Mouse (Mus musculus) intestine, postnatal 0 days (tissue): ENCODE data around the gene Gabrb2. TPM values are rescaled to one million over a fixed set of nuclear protein-coding genes. Genes with fewer than 3 reads are reported as not detected.

Source experiments
- ATAC-seq: fragments of 200-750 bp; cut with Nextera tagmentation; 2 replicates; pipeline ENCODE4 v1.8.0; 2017; ENCODE audit warnings: mild to moderate bottlenecking, moderate TSS enrichment, moderate library complexity
- H3K27ac ChIP-seq: fragments of 300-500 bp; sonication (generic); 2 replicates; pipeline ENCODE4 v1.5.1; 2014; ENCODE audit warnings: mild to moderate bottlenecking, low read depth, low read length, moderate library complexity
- H3K27me3 ChIP-seq: fragments of 300-500 bp; sonication (generic); replicated peaks from 2 replicates; pipeline ENCODE4 v1.6.1; 2014; ENCODE audit warnings: low read length, mixed read lengths; ENCODE audit not compliant: control insufficient read depth, insufficient read depth
- H3K36me3 ChIP-seq: fragments of 300-500 bp; sonication (generic); 2 replicates; pipeline ENCODE4 v1.6.1; 2014; ENCODE audit warnings: mild to moderate bottlenecking, moderate library complexity; ENCODE audit not compliant: control insufficient read depth, insufficient read depth
- H3K4me1 ChIP-seq: fragments of 300-500 bp; sonication (generic); replicated peaks from 2 replicates; pipeline ENCODE4 v1.6.1; 2014; ENCODE audit warnings: antibody characterized with exemption, low read length, mixed read lengths; ENCODE audit not compliant: control insufficient read depth, insufficient read depth
- H3K4me2 ChIP-seq: fragments of 300-500 bp; sonication (generic); replicated peaks from 2 replicates; pipeline ENCODE4 v1.6.1; 2014; ENCODE audit warnings: low read depth, mild to moderate bottlenecking, moderate library complexity
- H3K4me3 ChIP-seq: fragments of 300-500 bp; sonication (generic); 2 replicates; pipeline ENCODE4 v1.5.1; 2014; ENCODE audit warnings: low read depth, low read length
- H3K9ac ChIP-seq: fragments of 300-500 bp; sonication (generic); 2 replicates; pipeline ENCODE4 v1.6.1; 2014; ENCODE audit warnings: mild to moderate bottlenecking, low read depth, low read length
- H3K9me3 ChIP-seq: fragments of 300-500 bp; sonication (generic); 2 replicates; pipeline ENCODE4 v1.6.1; 2016; ENCODE audit warnings: mixed run types; ENCODE audit not compliant: control insufficient read depth
- CTCF ChIP-seq: sonication (generic); IDR thresholded peaks from 2 replicates; pipeline ENCODE4 v1.5.1; 2016; ENCODE audit warnings: low read depth, mild to moderate bottlenecking, control low read depth, antibody characterized with exemption, moderate library complexity
- WGBS: fragments of 180-500 bp; shearing (Covaris S2); extraction: QIAGEN DNeasy Blood & Tissue Kit; methylation state at CpG from one replicate; pipeline ENCODE4 v1.1.7; 2014; 5-methylcytosine and 5-hydroxymethylcytosine counted together
- polyA plus RNA-seq: library from polyadenylated mRNA; unstranded; fragments of >200 nt; fragmentation: Nextera tagmentation; extraction: Ambion mirVana; gene quantifications from 2 replicates; pipeline ENCODE4 v1.2.1, GENCODE M21; 2015

The Gabrb2 gene
- polyA plus RNA-seq, 1 experiment from 2014 or later: 0.29 TPM

- H3K27ac ChIP-seq: no peak overlapping the region
- H3K27me3 ChIP-seq: no peaks in the 10 kb centered on the region
- no peak overlapping the region for H3K4me3 ChIP-seq
- WGBS: 74% methylated on average over 4 of the region's 4 CpGs
- no peak overlapping the region for H3K9ac ChIP-seq
- no peaks in the 10 kb centered on the region for H3K4me1 ChIP-seq
- no peak for ATAC-seq
- no peak overlapping the region for H3K4me2 ChIP-seq
- no peak for TF ChIP-seq CTCF
- no peaks in the 10 kb centered on the region for H3K9me3 ChIP-seq
- H3K36me3 ChIP-seq: no peaks in the 10 kb centered on the region
These were observed 151.9 kb downstream of the Gabrb2 start for GRCm38 (mm10) chr11:42571467-42571866.

DNA sequence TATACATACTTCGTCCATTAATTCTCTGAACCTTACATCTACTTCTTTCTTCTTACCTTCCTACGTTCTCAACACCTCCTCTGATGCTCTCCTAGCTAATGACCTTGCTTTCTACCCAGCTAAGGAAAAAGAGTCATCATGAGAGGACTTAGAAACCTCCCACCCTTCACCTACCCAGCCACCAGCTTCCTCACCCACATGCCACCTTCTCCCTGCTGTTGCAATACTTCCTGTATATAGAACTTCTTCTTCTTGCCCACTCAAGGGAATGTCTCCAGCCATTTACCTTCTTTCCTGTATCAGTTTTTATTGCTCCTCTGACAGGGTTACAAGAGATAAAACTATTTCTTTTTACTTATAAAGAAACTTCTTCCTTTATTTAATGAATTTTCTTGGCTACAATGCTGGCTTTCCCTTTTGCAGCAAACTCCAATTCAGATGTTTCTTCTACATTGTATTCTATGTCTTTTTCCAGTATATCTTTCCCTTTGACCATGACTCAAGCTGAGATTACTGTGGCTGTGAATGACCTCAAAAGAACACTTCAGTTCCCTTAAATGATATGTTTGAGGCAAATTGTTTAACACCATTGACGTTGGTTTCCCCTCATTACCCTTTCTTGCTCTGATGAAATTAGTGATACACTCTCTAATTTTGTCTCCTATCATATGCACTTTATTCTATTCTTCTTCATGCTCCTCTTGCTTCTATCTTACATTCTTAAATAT lies 155.8 kb downstream of the Gabrb2 start:
- Histone ChIP-seq H3K4me2 (no peak overlapping the region), H3K4me3 (no peak overlapping the region), H3K36me3 (no peaks in the 10 kb centered on the region), H3K9ac (no peak overlapping the region), H3K27me3 (no peaks in the 10 kb centered on the region), H3K9me3 (no peaks in the 10 kb centered on the region), H3K4me1 (no peaks in the 10 kb centered on the region), H3K27ac (no peak overlapping the region)
- TF ChIP-seq CTCF: no peak
- no peak for ATAC-seq
- 86% methylated on average over 3 of the region's 3 CpGs for WGBS

- H3K36me3 ChIP-seq: no peaks in the 10 kb centered on the region
- no peaks in the 10 kb centered on the region for H3K9me3 ChIP-seq
- H3K27me3 ChIP-seq: no peaks in the 10 kb centered on the region
- no peak for ATAC-seq
- no peak overlapping the region for H3K4me2 ChIP-seq
- no peak overlapping the region for H3K9ac ChIP-seq
- no peak for TF ChIP-seq CTCF
- H3K4me3 ChIP-seq: no peak overlapping the region
- no peaks in the 10 kb centered on the region for H3K4me1 ChIP-seq
- WGBS: 64% methylated on average over 6 of the region's 6 CpGs
- no peak overlapping the region for H3K27ac ChIP-seq
These were observed 160.2 kb downstream of the Gabrb2 start for GRCm38 (mm10) chr11:42579804-42580203.

GRCm38 (mm10) chr11:42581123-42581522 lies 161.6 kb downstream of the Gabrb2 start:
- Histone ChIP-seq H3K4me2 (no peak overlapping the region), H3K36me3 (no peaks in the 10 kb centered on the region), H3K9ac (no peak overlapping the region), H3K4me3 (no peak overlapping the region), H3K9me3 (no peaks in the 10 kb centered on the region), H3K4me1 (no peaks in the 10 kb centered on the region), H3K27ac (no peak overlapping the region), H3K27me3 (no peaks in the 10 kb centered on the region)
- WGBS: 82% methylated on average over 4 of the region's 4 CpGs
- no peak for ATAC-seq
- no peak for TF ChIP-seq CTCF

DNA sequence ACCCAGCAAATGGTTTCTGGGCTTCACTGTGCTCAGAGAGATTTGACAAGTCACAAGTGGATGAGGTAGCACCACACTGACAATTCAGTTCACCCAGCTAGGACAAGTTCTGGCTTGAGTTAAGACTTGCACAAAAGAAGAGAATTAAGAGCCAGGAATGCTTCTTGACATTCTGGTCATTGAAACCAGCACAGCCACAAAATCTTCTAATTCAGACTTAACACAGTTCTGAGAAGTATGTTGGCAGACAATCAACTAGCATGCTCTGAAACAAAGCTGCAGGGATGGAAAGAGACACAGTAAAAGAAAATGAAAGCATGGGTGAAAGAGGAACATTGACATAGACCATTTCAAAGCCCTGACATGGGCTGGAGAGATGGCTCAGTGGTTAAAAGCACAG lies 162.2 kb downstream of the Gabrb2 start:
- Histone ChIP-seq H3K36me3 (no peaks in the 10 kb centered on the region), H3K4me3 (no peak overlapping the region), H3K27ac (no peak overlapping the region), H3K9ac (no peak overlapping the region), H3K9me3 (no peaks in the 10 kb centered on the region), H3K4me1 (no peaks in the 10 kb centered on the region), H3K27me3 (no peaks in the 10 kb centered on the region), H3K4me2 (no peak overlapping the region)
- no peak for ATAC-seq
- no peak for TF ChIP-seq CTCF

DNA sequence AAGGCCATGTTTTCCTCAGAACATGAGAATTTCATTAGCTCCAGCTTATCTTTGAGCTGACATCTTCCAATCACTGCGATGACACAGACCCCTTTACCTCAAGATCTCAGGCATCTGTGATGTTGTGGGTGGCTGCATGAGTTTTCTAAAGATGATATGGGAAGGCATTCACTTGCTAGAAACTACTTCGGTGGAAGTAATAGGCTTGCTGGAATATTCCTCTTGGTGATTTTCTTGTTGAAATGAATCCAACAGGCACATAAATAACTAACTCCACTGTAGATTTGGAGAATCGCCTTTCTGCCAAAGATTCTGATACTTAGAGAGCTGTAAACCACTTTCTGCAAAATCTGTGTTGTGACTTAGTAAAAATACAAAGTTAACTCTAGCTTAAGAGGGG lies 172.9 kb downstream of the Gabrb2 start:
- no peak for ATAC-seq
- Histone ChIP-seq H3K4me1 (no peaks in the 10 kb centered on the region), H3K4me3 (no peak overlapping the region), H3K27ac (no peak overlapping the region), H3K9ac (no peak overlapping the region), H3K36me3 (no peaks in the 10 kb centered on the region), H3K9me3 (no peaks in the 10 kb centered on the region), H3K27me3 (no peaks in the 10 kb centered on the region), H3K4me2 (no peak overlapping the region)
- no peak for TF ChIP-seq CTCF
- 84% methylated on average over 3 of the region's 3 CpGs for WGBS

GRCm38 (mm10) chr11:42606225-42606624 lies 186.7 kb downstream of the Gabrb2 start:
- Histone ChIP-seq H3K9ac (no peak overlapping the region), H3K4me1 (no peaks in the 10 kb centered on the region), H3K9me3 (no peaks in the 10 kb centered on the region), H3K4me3 (no peak overlapping the region), H3K27me3 (no peaks in the 10 kb centered on the region), H3K36me3 (no peaks in the 10 kb centered on the region), H3K4me2 (no peak overlapping the region), H3K27ac (no peak overlapping the region)
- ATAC-seq: no peak
- WGBS: 63% methylated on average over 1 of the region's 1 CpGs
- TF ChIP-seq CTCF: no peak
